Mouse (Mus musculus) stomach, postnatal 0 days (tissue): ENCODE results near the gene Hist2h2bb.

Experiments used
- CTCF ChIP-seq: IDR thresholded peaks from 2 replicates; pipeline ENCODE4 v1.5.1; 2016; ENCODE audit warnings: antibody characterized with exemption, low read depth, mild to moderate bottlenecking, moderate library complexity
- EP300 ChIP-seq: optimal IDR thresholded peaks from 2 replicates; pipeline ENCODE3; 2016; ENCODE audit warnings: antibody characterized with exemption

DNA sequence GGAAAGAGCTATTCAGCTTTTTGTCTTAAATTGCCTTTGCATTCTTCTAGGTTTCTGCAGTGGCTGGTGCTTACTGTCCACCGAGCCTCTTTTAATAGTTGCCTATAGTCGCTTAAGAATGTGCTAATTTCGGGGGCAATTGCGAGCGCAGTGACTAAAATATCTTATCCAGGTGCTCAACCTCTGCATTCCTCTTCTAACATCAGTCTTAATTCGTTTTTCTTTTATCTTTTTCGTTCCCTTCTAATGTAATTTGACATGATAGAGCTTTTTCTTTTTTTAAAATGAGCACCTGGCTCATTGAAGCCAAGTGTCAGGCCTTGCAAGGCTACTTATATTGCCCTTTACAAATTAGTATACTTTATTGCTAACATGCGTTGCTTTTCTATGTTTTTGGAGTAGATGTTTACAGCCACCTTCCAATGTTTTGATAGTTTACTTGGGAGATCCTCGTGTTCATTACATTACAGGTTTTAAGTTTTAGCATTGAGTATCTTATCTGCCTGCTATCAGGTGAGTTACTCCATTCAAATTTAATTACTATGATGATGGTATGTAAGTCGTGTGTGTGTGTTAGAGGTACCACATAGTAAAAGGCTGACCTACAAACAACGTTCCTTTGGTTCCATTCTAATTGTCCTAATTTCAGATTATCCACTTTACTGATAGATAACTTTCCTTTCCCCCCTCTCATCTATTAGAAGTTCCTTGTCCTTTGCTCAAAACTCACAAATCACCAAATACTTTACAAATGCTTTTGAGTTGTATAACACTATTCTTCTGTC lies 22.0 kb upstream of the Hist2h2bb start:
- TF ChIP-seq CTCF (no peak), EP300 (no peak)
